Mouse (Mus musculus): ENCODE data around the gene Ptgis. TPM values are rescaled to one million over a fixed set of nuclear protein-coding genes. Genes with fewer than 3 reads are reported as not detected.

Gene Ptgis
- total and polyA plus RNA-seq, 3 experiments: 16.3 to 32.1 (median 17.7) TPM

- WGBS: 78% methylated on average over 9 of the region's 9 CpGs
- no peak for DNase-seq
- Histone ChIP-seq H3K9ac (ENCODE audit: low read depth, low read length) (no peak overlapping the region), H3K27ac (peak overlapping the region; percentile 23; the same call in 1 of the 2 replicates), H3K79me2 (replicated peaks; ENCODE audit: control insufficient read depth, insufficient read depth, low read length) (no peaks in the 10 kb centered on the region), H3K27me3 (ENCODE audit: control insufficient read depth, insufficient read depth, low read length) (no peaks in the 10 kb centered on the region), H3K36me3 (ENCODE audit: control insufficient read depth, insufficient read depth, low read length) (no peaks in the 10 kb centered on the region), H3K4me3 (no peak overlapping the region), H3K4me1 (ENCODE audit: control insufficient read depth, insufficient read depth, low read length) (peaks cover 25% of the 10 kb centered on the region)
- intact Hi-C loops (cut with DNase I): no loop called here
- TF ChIP-seq POLR2A (IDR thresholded peaks at IDR 0.05; ENCODE audit: insufficient read depth, low read depth, low read length): no peak
- no peak for TF ChIP-seq EP300 (IDR thresholded peaks at IDR 0.05; ENCODE audit: insufficient read depth, low read depth, low read length)
- no peak for TF ChIP-seq CTCF (IDR thresholded peaks at IDR 0.05)
Measured at GRCm38 (mm10) chr2:167163600-167163999, 76.8 kb downstream of the Ptgis start.

- TF ChIP-seq EP300 (IDR thresholded peaks at IDR 0.05; ENCODE audit: insufficient read depth, low read depth, low read length) (no peak), POLR2A (IDR thresholded peaks at IDR 0.05; ENCODE audit: insufficient read depth, low read depth, low read length) (no peak), CTCF (IDR thresholded peaks at IDR 0.05) (no peak)
- Histone ChIP-seq H3K79me2 (replicated peaks; ENCODE audit: control insufficient read depth, insufficient read depth, low read length) (no peaks in the 10 kb centered on the region), H3K27me3 (ENCODE audit: control insufficient read depth, insufficient read depth, low read length) (no peaks in the 10 kb centered on the region), H3K27ac (peak overlapping the region; percentile 56), H3K4me3 (no peak overlapping the region), H3K4me1 (ENCODE audit: control insufficient read depth, insufficient read depth, low read length) (peaks cover 21% of the 10 kb centered on the region), H3K9ac (ENCODE audit: low read depth, low read length) (no peak overlapping the region), H3K36me3 (ENCODE audit: control insufficient read depth, insufficient read depth, low read length) (no peaks in the 10 kb centered on the region)
- DNase-seq: no peak
- 92% methylated on average over 10 of the region's 10 CpGs for WGBS
- intact Hi-C loops (cut with DNase I): no loop called here
Measured at GRCm38 (mm10) chr2:167163134-167163533, 77.3 kb downstream of the Ptgis start.

GRCm38 (mm10) chr2:167162516-167163021, 77.8 kb downstream of the Ptgis start:
- intact Hi-C loops (cut with DNase I): no loop called here
- no peak for TF ChIP-seq EP300 (IDR thresholded peaks at IDR 0.05; ENCODE audit: insufficient read depth, low read depth, low read length)
- no peak for TF ChIP-seq POLR2A (IDR thresholded peaks at IDR 0.05; ENCODE audit: insufficient read depth, low read depth, low read length)
- no peak for TF ChIP-seq CTCF (IDR thresholded peaks at IDR 0.05)
- Histone ChIP-seq H3K36me3 (ENCODE audit: control insufficient read depth, insufficient read depth, low read length) (no peaks in the 10 kb centered on the region), H3K4me1 (ENCODE audit: control insufficient read depth, insufficient read depth, low read length) (peaks cover 15% of the 10 kb centered on the region), H3K27me3 (ENCODE audit: control insufficient read depth, insufficient read depth, low read length) (no peaks in the 10 kb centered on the region), H3K4me3 (no peak overlapping the region), H3K9ac (ENCODE audit: low read depth, low read length) (no peak overlapping the region), H3K27ac (peak overlapping the region; percentile 56), H3K79me2 (replicated peaks; ENCODE audit: control insufficient read depth, insufficient read depth, low read length) (no peaks in the 10 kb centered on the region)
- peak; percentile 55 to 80 for DNase-seq
- WGBS: 18% methylated on average over 10 of the region's 10 CpGs

- WGBS: 81% methylated on average over 4 of the region's 4 CpGs
- TF ChIP-seq EP300 (IDR thresholded peaks at IDR 0.05; ENCODE audit: insufficient read depth, low read depth, low read length) (no peak), POLR2A (IDR thresholded peaks at IDR 0.05; ENCODE audit: insufficient read depth, low read depth, low read length) (no peak), CTCF (IDR thresholded peaks at IDR 0.05) (no peak)
- H3K4me1 ChIP-seq (ENCODE audit: control insufficient read depth, insufficient read depth, low read length): peaks cover 19% of the 10 kb centered on the region
- H3K27ac ChIP-seq: no peak overlapping the region
- no peak overlapping the region for H3K9ac ChIP-seq (ENCODE audit: low read depth, low read length)
- peaks cover 3% of the 10 kb centered on the region; the same call in 1 of the 2 replicates for H3K79me2 ChIP-seq (replicated peaks; ENCODE audit: control insufficient read depth, insufficient read depth, low read length)
- intact Hi-C loops (cut with DNase I): no loop called here
- H3K36me3 ChIP-seq (ENCODE audit: control insufficient read depth, insufficient read depth, low read length): no peaks in the 10 kb centered on the region
- DNase-seq: no peak
- H3K4me3 ChIP-seq: no peak overlapping the region
- no peaks in the 10 kb centered on the region for H3K27me3 ChIP-seq (ENCODE audit: control insufficient read depth, insufficient read depth, low read length)
Measured at GRCm38 (mm10) chr2:167159721-167160120, 80.7 kb downstream of the Ptgis start.

- no peak for DNase-seq
- Histone ChIP-seq H3K79me2 (replicated peaks; ENCODE audit: control insufficient read depth, insufficient read depth, low read length) (peaks cover 3% of the 10 kb centered on the region; the same call in 1 of the 2 replicates), H3K36me3 (ENCODE audit: control insufficient read depth, insufficient read depth, low read length) (no peaks in the 10 kb centered on the region), H3K4me3 (no peak overlapping the region), H3K9ac (ENCODE audit: low read depth, low read length) (no peak overlapping the region), H3K27ac (no peak overlapping the region), H3K4me1 (ENCODE audit: control insufficient read depth, insufficient read depth, low read length) (peaks cover 21% of the 10 kb centered on the region), H3K27me3 (ENCODE audit: control insufficient read depth, insufficient read depth, low read length) (no peaks in the 10 kb centered on the region)
- intact Hi-C loops (cut with DNase I): no loop called here
- WGBS: 69% methylated on average over 5 of the region's 5 CpGs
- TF ChIP-seq EP300 (IDR thresholded peaks at IDR 0.05; ENCODE audit: insufficient read depth, low read depth, low read length) (no peak), CTCF (IDR thresholded peaks at IDR 0.05) (no peak), POLR2A (IDR thresholded peaks at IDR 0.05; ENCODE audit: insufficient read depth, low read depth, low read length) (no peak)
Measured at GRCm38 (mm10) chr2:167158780-167159179, 81.6 kb downstream of the Ptgis start.

GRCm38 (mm10) chr2:167156118-167156715, 84.2 kb downstream of the Ptgis start:
- Histone ChIP-seq H3K27me3 (ENCODE audit: control insufficient read depth, insufficient read depth, low read length) (no peaks in the 10 kb centered on the region), H3K4me1 (ENCODE audit: control insufficient read depth, insufficient read depth, low read length) (peaks cover 12% of the 10 kb centered on the region), H3K79me2 (replicated peaks; ENCODE audit: control insufficient read depth, insufficient read depth, low read length) (peaks cover 5% of the 10 kb centered on the region; the same call in 1 of the 2 replicates), H3K27ac (no peak overlapping the region), H3K36me3 (ENCODE audit: control insufficient read depth, insufficient read depth, low read length) (no peaks in the 10 kb centered on the region), H3K4me3 (no peak overlapping the region), H3K9ac (ENCODE audit: low read depth, low read length) (no peak overlapping the region)
- intact Hi-C loops (cut with DNase I): no loop called here
- DNase-seq: no peak
- WGBS: 59% methylated on average over 9 of the region's 9 CpGs
- TF ChIP-seq CTCF (IDR thresholded peaks at IDR 0.05) (no peak), EP300 (IDR thresholded peaks at IDR 0.05; ENCODE audit: insufficient read depth, low read depth, low read length) (no peak), POLR2A (IDR thresholded peaks at IDR 0.05; ENCODE audit: insufficient read depth, low read depth, low read length) (no peak)
